Mouse (Mus musculus) heart, adult 2 months (tissue): Measurements from ENCODE around the gene Rnaseh2a. TPM values are rescaled to one million over a fixed set of nuclear protein-coding genes. Genes with fewer than 3 reads are reported as not detected.

Experiments used
- DNase-seq, 2 experiments: peaks; one replicate each; pipeline ENCODE4 v3.0.0; 2021
- H3K27ac ChIP-seq: fragments of 200-600 bp; 2 replicates; pipeline ENCODE4 v1.8.1; 2022
- H3K27me3 ChIP-seq: fragments of 200-500 bp; 2 replicates; pipeline ENCODE4 v1.6.1; 2012; ENCODE audit warnings: mild to moderate bottlenecking, low read length, inconsistent platforms, mixed read lengths; ENCODE audit not compliant: control insufficient read depth, insufficient read depth
- H3K36me3 ChIP-seq: fragments of 200-500 bp; 2 replicates; pipeline ENCODE4 v1.6.1; 2012; ENCODE audit warnings: low read length, inconsistent platforms; ENCODE audit not compliant: control insufficient read depth, insufficient read depth
- H3K4me1 ChIP-seq: fragments of 200-500 bp; 2 replicates; pipeline ENCODE4 v1.6.1; 2011; ENCODE audit warnings: low read length; ENCODE audit not compliant: control insufficient read depth, insufficient read depth
- H3K4me3 ChIP-seq: fragments of 200-600 bp; 2 replicates; pipeline ENCODE4 v1.8.1; 2022
- H3K79me2 ChIP-seq: fragments of 200-500 bp; replicated peaks from 2 replicates; pipeline ENCODE4 v1.6.1; 2012; ENCODE audit warnings: mild to moderate bottlenecking, inconsistent platforms, low read length, moderate library complexity, mixed read lengths; ENCODE audit not compliant: control insufficient read depth, insufficient read depth
- H3K9ac ChIP-seq: fragments of 200-500 bp; 2 replicates; pipeline ENCODE4 v1.6.1; 2012; ENCODE audit warnings: low read depth, mild to moderate bottlenecking, control low read depth, inconsistent platforms, low read length, mixed read lengths
- CTCF ChIP-seq: fragments of 200-600 bp; IDR thresholded peaks from 2 replicates; pipeline ENCODE4 v1.8.1; 2022; ENCODE audit warnings: antibody characterized with exemption, mild to moderate bottlenecking, moderate library complexity
- EP300 ChIP-seq: fragments of 200-500 bp; IDR thresholded peaks from 2 replicates; pipeline ENCODE4 v1.6.1; 2011; ENCODE audit warnings: low read depth, low read length, control low read depth; ENCODE audit not compliant: insufficient read depth
- POLR2A ChIP-seq: fragments of 200-500 bp; IDR thresholded peaks from 2 replicates; pipeline ENCODE4 v1.6.1; 2011; ENCODE audit warnings: mild to moderate bottlenecking, low read depth, low read length, control low read depth; ENCODE audit not compliant: insufficient read depth
- WGBS: fragments of 180-500 bp; shearing (Covaris S2); methylation state at CpG from one replicate; pipeline ENCODE4 v1.1.7; 2018; 5-methylcytosine and 5-hydroxymethylcytosine counted together
- intact Hi-C: fragments of 180-260 bp; cut with DNase I; formaldehyde crosslinking; loops from one replicate; pipeline ENCODE4 v1.15.1; 2025
- polyA plus RNA-seq: library from polyadenylated mRNA; depleted of rRNA; stranded (reverse); fragments of >200 nt; gene quantifications from 2 replicates; pipeline ENCODE4 v1.2.3, GENCODE M21; 2012
- total RNA-seq, 2 experiments: library from RNA; stranded (reverse); gene quantifications; 2 replicates each; pipeline ENCODE4 v1.2.3; 2021

The Rnaseh2a gene
- total and polyA plus RNA-seq, 3 experiments = 33.7 to 50.5 (median 38.1) TPM

DNA sequence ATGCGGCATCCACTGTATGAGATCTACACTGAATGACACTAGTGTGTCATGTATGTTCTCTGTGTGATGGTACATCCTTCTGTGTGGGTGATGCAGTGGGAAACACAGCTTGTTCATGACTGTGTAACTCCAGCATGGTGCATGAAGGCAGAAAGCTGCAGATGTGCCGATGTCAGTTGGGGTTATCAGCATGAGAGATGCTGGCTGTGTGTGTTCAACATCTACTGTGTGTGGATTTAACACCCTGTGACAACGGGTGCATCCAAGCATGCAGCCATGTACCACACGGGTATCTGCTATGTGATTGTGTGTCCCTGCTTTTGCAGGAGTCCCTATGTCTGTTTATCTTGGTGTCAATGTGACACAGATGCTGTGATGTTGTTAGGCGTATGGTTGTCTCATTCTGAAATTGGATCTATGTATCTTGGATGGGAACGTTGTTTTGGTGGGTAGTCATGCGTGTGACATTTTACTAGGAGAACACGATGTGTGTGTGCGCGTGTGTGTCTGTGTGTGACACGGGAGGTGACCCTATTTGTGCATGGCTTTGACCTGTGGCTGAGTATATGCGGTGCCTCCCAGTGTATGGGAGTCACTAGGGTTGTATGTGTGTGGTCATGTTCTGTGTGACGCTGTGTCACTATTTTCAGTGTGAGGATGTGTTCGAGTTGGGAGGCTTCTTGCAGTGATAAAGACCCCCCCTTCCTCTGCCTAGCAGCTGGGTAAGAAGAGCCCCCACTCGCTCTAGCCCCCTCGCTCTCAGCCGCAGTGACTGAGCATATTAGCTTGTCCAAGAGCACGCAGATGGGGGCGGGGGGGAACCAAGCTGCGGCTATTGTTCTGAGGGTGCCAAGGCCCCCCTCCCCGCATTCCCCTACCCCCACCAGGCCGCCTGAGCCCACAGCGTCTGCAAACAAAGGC is 33.3 kb downstream of the Rnaseh2a start:
- TF ChIP-seq POLR2A = no peak
- no peak for TF ChIP-seq EP300
- no peak for TF ChIP-seq CTCF
- no peak overlapping the region for H3K4me3 ChIP-seq
- no peaks in the 10 kb centered on the region for H3K36me3 ChIP-seq
- peaks cover 31% of the 10 kb centered on the region for H3K27me3 ChIP-seq
- WGBS = 28% methylated on average over 23 of the region's 23 CpGs
- no peak overlapping the region for H3K9ac ChIP-seq
- no peak overlapping the region for H3K27ac ChIP-seq
- intact Hi-C loops = no loop called here
- DNase-seq = no peak
- no peaks in the 10 kb centered on the region for H3K4me1 ChIP-seq
- no peaks in the 10 kb centered on the region for H3K79me2 ChIP-seq

- WGBS = 8% methylated on average over 14 of the region's 14 CpGs
- DNase-seq = no peak
- Histone ChIP-seq H3K27ac (no peak overlapping the region), H3K79me2 (no peaks in the 10 kb centered on the region), H3K9ac (no peak overlapping the region), H3K4me1 (no peaks in the 10 kb centered on the region), H3K36me3 (no peaks in the 10 kb centered on the region), H3K27me3 (peaks cover 31% of the 10 kb centered on the region), H3K4me3 (no peak overlapping the region)
- TF ChIP-seq EP300 (no peak), POLR2A (no peak), CTCF (no peak)
- intact Hi-C loops = no loop called here
Observed at GRCm38 (mm10) chr8:84935489-84935888, 34.1 kb downstream of the Rnaseh2a start.

DNA sequence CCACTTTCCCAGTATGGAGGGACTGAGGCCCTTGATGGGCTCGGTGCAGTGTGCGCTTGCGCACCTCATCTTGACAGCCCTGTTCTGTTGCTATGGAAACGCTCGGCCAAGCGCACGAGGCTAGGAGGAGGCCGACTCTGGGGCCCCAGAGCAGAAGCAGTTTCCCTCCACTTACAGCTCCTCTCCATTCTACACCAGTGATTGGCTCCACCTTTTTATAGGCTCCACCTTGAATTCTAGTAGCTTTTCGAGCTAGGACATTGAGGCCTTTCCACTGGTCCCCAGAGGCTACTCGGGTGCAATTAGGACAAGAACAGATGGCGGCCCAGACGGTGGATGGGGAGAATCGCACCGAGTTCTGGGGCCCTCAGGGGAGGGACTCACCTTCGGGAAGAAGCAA is 34.7 kb downstream of the Rnaseh2a start:
- H3K4me3 ChIP-seq = no peak overlapping the region
- no peak for TF ChIP-seq POLR2A
- TF ChIP-seq EP300 = no peak
- TF ChIP-seq CTCF = no peak
- no peaks in the 10 kb centered on the region for H3K4me1 ChIP-seq
- no peaks in the 10 kb centered on the region for H3K36me3 ChIP-seq
- WGBS = 4% methylated on average over 15 of the region's 15 CpGs
- H3K79me2 ChIP-seq = no peaks in the 10 kb centered on the region
- no peak overlapping the region for H3K9ac ChIP-seq
- no peak for DNase-seq
- intact Hi-C loops = no loop called here
- no peak overlapping the region for H3K27ac ChIP-seq
- peaks cover 31% of the 10 kb centered on the region for H3K27me3 ChIP-seq

- Histone ChIP-seq H3K4me3 (no peak overlapping the region), H3K4me1 (no peaks in the 10 kb centered on the region), H3K27me3 (peaks cover 34% of the 10 kb centered on the region), H3K27ac (no peak overlapping the region), H3K79me2 (no peaks in the 10 kb centered on the region), H3K9ac (no peak overlapping the region), H3K36me3 (no peaks in the 10 kb centered on the region)
- TF ChIP-seq EP300 (no peak), CTCF (no peak), POLR2A (no peak)
- WGBS = 74% methylated on average over 16 of the region's 16 CpGs
- intact Hi-C loops = no loop called here
- DNase-seq = no peak
Observed at GRCm38 (mm10) chr8:84933767-84934559, 35.6 kb downstream of the Rnaseh2a start.

- Histone ChIP-seq H3K4me3 (no peak overlapping the region), H3K9ac (no peak overlapping the region), H3K27me3 (peaks cover 15% of the 10 kb centered on the region), H3K79me2 (no peaks in the 10 kb centered on the region), H3K36me3 (no peaks in the 10 kb centered on the region), H3K4me1 (no peaks in the 10 kb centered on the region), H3K27ac (no peak overlapping the region)
- 79% methylated on average over 13 of the region's 13 CpGs for WGBS
- DNase-seq = no peak
- intact Hi-C loops = no loop called here
- TF ChIP-seq CTCF = no peak
- no peak for TF ChIP-seq POLR2A
- no peak for TF ChIP-seq EP300
Observed at GRCm38 (mm10) chr8:84930582-84930981, 39.0 kb downstream of the Rnaseh2a start.
